Mouse (Mus musculus): Measurements from ENCODE around the gene Enthd1. TPM values are rescaled to one million over a fixed set of nuclear protein-coding genes. Genes with fewer than 3 reads are reported as not detected.
"Not testable (repeated sequence)": the region's sequence is repeated elsewhere in the genome, so short reads cannot be mapped to it uniquely, and the experiment has no call there.

Gene Enthd1
- not detected for total RNA-seq (2021)
- long read RNA-seq: 0 reads

DNA sequence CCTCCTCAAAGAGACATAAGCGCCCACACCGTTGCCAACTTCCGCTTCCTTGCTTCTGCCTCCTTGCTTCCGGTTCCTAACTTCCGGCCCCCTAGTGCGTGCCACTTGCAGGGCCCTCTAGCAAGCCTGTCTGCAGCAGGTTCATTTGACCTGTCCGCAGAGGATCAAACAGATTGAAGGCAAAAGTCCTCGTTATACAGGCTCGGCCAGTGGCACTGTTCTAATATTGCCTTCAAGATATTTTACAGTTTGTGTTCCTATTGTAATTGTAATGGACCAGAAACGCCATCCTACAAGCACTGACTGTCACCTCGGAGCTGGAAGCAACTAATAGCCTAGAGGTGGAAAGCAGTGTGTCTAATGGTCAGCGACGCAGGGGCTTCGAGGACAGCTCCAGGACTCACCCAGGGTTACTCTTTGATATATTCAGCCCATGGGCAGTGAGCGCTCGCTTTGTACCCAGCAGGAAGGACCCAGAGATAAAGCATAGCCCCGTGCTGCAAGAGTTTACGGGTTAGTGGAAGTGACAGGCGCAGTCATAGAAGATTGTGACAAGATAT is at the start of gene Enthd1:
TSS of gene Enthd1 (minus strand) at position 51 of the 560 bp plus-strand sequence.
- no peak for DNase-seq (ENCODE audit: low spot score in 2 of 2)

DNA sequence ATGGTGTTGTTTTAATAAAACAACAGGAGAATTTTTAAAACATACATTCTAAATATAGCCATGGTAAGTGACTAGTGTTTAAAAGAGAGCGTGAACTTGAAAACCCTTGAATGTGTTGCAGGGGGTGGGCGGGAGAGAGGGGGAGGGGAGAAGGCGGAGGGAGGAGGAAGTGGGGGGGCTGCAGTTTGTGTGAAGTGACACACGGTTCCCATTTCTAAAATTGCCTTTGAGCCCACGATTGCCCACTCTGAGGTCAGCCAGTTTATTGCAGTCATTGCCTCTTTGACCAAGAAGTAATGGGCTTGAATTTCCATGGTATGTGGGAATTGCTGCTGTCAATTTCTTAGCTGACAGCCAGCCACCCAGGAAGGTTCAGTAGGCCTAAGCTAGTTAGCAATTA is 48.9 kb upstream of the Enthd1 start:
- no peak for DNase-seq (ENCODE audit: low spot score in 2 of 2)

DNA sequence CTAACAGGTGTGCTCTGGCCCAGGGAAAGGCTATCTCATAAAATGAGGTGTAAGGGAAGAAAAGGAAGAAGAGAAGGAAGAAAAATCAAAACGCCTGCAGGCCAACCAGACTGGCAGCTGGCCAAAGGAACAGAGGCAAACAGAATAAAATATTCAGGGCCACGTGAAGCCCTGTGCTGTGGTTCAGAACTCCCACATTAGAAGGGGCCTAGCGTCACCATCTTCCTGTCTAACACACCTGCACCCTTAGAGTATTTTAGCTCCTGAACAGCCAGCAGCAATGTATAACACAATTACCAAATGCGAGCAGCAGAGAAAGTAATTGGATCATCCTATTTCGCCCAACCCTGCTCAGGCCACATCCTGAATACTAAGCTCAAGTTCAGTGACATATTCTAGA is 46.5 kb upstream of the Enthd1 start:
- DNase-seq (ENCODE audit: low spot score in 2 of 2): no peak

DNA sequence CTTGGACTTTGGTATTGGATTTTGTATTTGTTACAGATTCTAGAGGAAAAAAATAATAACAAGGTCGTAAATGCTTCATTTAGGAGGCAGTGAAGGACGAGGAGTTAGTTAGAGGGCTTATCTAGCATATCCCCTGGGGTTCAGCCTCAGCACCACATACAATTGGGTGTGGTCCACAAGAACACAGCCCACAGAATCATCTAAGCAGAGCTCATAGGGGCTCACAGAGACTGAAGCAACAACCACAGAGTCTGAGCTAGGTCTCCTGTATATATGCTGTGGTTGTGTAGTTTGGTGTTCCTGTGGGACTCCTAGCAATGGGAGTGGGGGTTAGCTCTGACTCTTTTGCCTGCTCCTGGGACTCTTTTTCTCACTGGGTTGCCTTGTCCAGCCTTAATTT is 45.4 kb upstream of the Enthd1 start:
- no peak for DNase-seq (ENCODE audit: low spot score in 2 of 2)

DNA sequence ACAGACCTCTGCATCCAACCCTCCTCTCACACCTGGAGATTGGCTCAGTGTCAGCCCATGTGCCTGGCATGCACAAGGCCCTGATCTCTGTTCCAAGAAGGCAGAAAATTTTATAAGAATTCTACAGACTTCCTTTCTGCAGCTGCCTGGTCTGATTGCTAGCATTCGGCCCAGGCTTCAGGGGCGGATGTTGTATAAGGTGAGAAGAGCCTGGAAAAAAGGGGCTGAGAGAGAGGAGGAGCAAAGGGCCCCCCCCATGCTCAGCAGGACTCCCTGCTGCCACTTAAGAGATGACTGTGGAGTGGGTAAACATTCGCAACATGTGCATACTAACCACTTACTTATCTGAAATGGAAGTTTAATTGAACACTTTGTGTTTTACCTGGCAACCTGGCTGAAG is 43.0 kb upstream of the Enthd1 start:
- no peak for DNase-seq (ENCODE audit: low spot score in 2 of 2)

DNA sequence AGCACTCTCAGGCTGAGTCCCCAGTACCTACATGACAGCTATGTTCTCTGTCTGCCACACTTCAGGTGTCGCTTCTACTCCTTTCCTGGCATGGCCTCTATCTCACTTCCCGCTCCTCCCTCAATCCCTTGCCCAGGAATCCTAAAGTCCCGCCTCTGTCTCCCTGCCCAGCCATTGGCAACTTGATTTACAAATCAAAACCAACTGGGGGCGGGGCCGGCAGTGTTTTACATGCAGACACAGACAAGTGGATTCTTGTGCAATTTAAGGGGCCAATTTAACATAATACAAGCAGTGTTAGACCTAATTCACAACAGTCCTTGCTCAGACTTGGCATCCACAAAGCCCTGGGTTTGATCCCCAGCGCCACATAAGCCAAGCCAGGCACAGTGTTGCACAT is 39.1 kb upstream of the Enthd1 start:
- DNase-seq (ENCODE audit: low spot score in 2 of 2): no peak

DNA sequence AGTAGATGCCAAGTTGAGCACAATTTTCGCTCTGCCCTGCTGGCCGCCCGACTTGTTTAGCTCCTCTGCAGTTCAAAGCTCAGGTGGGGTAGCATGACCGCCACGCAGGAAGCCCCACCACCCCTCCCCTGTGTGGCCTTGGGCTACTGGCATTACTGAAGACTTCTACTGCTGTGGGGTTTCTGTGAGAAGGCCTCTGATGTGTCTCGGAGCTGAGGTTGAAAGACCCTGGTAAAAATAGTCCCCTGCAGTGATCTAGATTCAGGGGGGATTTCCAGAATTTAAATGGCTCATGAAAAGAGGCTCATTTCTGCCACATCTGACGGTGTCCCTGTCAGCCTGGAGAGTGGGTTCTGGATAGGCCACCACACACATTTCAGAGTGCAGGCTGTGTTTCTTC is 37.5 kb upstream of the Enthd1 start:
- no peak for DNase-seq (ENCODE audit: low spot score in 2 of 2)

DNA sequence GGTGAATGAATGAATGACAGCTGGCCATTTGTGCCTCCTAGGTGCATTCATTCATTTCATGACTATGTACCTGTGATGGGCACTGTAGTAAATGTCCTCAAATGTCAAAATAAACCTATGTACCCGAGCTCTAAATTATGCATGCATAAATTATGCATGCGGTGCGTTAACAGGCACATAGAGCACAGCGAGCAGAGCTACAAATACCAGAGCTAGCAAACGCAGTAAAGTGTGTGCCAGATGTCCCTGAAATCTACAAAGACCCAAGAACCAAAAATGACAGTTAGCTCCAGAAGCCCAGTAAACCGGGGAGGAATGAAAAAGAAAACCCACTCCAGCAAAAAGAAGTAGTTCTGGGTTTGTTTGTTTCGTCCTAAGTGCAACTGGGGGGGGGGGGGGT is 36.5 kb upstream of the Enthd1 start:
- DNase-seq (ENCODE audit: low spot score in 2 of 2): no peak

DNA sequence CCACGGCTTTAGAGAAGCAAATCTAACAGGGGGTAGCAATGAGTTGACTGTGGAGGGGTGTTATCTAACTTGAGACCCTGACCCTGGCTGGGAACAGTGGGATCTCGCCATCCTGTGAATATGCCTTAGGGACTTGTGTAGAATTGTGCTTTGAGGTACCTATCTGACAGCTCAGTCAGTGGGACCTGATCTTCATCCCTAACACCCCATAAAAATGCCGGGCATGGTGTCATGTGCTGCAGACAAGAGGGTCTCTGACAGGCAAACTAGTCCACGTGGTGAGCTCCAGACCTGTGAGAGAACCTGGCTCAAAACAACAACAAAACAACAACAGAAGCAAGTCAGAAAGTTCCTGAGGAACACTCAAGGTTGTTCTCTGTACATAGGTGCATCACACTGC is 34.9 kb upstream of the Enthd1 start:
- DNase-seq (ENCODE audit: low spot score in 2 of 2): no peak

DNA sequence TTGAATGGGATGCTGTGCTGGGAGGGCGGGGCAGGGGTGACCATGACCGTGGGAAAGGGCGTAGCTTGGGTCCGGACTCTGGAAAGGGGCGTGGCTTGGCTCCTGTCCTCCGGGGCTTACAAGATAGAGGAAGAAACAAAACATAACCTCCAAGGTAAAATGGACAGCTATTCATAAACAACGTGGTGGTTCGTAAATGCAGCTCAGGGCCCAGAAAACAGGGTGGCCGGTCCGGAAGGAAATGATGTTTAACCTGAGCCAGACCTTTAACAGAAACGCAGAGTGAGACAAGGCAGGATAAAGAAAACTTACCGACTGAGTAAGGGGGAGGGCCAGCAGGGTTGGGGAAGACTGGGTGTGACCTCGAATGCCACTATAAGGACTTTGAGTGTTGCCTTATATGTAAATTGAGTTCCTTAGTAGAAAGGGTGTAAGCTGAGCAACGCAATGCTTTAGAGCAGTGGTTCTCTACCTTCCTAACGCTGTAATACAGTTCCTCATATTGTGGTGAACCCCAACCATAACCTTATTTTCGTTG is 34.3 kb upstream of the Enthd1 start:
- no peak for DNase-seq (ENCODE audit: low spot score in 2 of 2)

DNA sequence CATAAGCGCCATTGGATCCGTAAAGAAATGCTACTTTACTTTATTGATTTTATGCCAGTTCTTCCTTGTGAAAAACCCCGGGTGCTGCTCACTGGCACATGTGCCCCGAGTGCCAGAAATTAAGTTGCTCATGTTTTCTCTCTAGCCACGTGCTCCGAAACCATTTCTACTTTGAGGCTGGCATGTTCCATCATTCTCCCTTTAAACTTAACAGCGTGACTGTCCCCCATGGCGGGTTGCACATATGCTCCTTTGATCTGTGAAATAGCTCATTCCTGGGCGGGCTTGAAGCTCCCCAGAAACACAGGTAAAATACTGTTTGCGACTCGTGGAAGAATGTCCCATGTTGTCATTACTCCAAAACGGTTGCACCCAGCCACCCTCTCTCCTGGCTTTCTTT is 33.8 kb upstream of the Enthd1 start:
- no peak for DNase-seq (ENCODE audit: low spot score in 2 of 2)

DNA sequence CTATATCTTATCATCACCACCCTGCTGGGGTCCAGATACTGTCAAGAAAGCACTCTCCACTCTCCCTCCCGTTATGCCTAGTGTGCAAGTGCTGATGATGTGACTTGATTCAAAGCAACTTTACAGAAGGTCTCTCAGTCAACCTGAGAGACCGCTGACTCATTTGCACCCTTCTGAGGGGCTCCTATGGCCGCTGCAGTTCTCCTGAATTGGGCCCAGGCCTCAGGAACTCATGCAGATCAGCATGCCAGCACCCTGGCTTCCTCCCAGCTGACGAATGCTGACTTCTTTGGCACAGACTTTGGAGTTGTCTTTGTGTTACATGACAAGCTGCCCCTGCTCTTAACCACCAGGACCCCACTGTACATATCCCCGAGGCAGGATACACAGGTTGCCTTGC is 28.9 kb upstream of the Enthd1 start:
- no peak for DNase-seq (ENCODE audit: low spot score in 2 of 2)

DNA sequence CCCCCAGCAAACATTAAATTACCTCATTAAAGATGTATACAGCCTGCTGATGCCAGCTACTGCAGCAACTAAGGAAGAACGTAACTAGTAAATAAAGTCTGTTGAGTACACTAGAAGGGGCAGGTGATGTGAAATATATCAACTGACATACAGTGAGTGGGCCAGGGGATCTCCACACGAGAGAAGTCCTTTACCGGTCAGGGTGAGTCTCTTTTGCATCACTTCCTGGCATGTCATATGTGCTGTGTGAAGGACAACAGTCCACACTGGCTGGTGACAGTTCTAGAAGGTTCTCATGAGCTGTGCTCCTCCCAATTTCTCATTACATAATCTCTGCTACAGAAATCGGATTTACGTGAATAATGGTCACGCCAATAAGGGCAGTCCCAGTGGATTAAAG is 27.8 kb upstream of the Enthd1 start:
- DNase-seq (ENCODE audit: low spot score in 2 of 2): no peak

DNA sequence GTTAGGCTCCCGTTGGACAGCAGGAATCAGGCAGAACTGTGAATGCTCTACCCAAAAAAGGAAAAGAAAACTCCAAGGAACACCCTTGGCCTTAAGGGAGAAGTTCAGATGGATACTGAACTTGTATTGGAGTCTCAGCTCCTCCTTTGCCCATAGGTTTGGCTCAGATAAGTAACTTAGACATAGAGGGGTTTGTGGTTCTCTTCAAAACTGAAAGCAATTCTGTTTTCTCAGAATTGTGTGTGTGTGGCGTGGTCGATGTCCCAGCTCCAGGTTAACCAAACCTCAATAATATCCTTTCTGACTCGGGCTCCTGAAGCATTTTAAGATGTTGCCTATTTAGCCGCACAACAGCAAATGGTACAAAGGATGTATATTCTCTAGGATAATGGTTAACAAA is 25.7 kb upstream of the Enthd1 start:
- DNase-seq (ENCODE audit: low spot score in 2 of 2): no peak

DNA sequence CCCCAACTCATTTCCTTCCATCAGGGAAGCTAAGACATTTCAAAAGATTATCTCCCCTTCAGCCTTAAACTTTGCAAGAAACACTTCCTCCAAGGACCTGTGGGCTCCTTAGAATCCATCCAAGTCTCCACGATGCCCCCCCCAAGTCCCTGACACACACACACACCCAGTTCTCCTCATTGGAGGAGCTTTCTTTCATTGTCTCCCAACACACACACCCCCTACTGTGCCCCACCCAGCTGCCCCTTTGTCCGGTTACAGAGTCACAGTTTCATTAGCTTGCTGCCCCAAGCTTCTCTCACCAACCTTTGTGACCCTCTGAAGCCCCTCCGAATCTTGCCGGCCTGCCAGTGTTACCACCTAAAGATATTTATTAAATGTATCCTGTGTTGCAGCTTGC is 21.3 kb upstream of the Enthd1 start:
- DNase-seq (ENCODE audit: low spot score in 2 of 2): no peak

DNA sequence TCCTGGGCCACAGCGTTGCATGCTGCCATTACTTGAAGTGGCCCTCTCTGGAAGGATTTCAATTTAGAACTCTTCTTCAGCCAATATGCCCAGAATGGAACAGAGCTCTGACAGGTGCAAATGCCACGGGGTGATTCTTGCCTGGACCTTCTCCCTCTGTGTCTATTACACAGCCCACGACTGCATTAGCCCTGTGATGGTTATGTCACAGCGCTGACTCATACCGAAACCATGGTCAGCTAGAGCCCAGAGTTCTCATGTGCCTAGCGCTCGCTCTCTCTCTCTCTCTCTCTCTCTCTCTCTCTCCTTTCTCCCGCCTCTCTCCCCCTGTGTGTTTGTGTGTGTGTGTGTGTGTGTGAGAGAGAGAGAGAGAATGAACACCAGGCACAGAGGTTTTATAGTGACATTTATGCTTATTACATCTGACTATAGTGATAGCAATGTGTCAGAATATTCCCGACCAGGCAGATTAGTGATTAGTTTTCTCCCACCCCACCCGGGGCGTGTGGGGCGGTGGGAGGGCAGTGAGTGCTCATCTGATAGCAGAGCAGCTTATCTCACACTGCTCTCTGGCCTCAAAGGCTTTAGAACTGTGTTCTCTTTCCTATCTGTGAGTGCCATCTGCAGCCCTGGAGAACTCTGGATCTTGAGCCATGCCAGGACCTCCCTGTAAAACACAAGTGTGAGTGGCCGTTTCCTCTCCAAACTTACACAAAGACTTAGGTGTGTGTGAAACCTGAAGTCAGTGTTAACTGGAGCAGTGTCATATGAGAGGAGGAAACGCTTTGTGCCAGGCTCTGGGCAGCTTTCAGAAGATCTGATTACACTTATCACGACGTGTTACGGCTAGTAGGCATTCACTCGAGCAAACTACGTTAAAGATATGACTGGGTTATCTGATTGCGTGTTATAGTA is 17.9 kb upstream of the Enthd1 start:
- DNase-seq (ENCODE audit: low spot score in 2 of 2): no peak

DNA sequence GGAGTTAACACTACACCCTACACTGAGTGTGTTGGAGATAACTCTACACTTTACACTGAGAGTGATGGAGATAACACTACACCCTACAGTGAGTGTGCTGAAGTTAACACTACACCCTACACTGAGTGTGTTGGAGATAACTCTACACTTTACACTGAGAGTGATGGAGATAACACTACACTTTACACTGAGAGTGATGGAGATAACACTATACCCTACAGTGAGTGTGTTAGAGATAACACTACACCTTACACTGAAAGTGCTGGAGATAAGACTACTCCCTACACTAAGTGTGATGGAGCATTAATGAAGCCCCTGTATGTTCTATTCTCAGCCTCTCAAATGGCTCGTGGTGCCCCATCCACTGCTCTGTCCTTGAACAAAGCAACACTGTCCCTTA is 15.6 kb upstream of the Enthd1 start:
- DNase-seq (ENCODE audit: low spot score in 2 of 2): not testable (repeated sequence)

DNA sequence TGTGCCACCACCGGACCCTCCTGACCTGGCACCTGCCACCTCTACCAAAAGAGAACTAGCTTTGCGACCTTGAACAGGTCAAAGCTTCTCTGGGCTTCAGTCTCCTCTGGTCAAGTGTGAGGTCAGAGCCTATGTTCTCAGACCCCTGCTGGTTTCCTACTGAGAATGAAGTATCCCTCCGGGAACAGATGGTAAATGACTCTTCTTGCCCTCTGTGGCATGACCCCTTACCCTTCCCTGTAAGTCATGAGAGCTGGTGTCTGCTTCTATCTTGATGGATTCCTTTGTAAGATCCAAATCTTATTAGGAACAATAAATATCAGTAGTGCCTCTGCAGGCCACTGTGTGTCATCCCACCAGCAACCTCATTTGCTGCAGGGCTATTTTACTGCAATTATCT is 14.2 kb upstream of the Enthd1 start:
- DNase-seq (ENCODE audit: low spot score in 2 of 2): no peak

DNA sequence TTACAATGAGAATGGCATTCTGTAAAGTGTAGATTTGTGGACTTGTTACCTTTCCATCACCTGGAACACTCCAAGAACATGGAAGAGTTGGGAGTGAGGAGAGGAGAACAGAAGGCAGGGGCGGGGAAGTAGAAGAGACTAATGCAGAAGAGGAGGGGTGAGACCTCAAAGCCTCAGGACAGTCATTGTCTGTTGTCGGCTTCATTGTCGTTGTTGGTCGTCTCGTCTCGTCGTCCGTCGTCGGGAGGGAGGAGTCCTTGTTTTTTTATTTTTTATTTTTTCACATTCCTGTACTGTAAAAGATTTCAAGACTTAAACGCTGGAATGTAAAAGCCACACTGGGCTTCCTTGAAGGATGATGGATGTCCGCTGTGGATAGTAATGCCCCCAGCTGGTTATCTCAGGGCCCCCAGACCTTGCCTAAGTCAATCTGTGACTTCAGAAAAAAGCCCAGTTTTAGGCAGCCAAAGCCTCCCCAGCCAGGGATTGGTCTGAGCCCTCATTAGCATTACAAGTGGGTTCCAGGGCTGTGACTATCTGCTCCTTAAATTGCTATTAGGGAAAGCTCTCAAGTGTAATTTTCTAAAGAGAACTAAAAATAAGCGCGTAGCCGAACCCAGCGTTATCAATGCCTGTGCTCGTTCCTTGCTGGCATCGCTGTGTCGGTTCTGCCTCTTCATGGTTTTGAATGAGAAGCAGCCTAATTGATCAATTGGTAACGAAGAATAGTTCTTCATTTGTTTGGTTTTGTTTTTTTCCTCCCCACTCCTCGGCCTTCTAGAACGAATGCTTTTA is 12.4 kb upstream of the Enthd1 start:
- no peak for DNase-seq (ENCODE audit: low spot score in 2 of 2)

DNA sequence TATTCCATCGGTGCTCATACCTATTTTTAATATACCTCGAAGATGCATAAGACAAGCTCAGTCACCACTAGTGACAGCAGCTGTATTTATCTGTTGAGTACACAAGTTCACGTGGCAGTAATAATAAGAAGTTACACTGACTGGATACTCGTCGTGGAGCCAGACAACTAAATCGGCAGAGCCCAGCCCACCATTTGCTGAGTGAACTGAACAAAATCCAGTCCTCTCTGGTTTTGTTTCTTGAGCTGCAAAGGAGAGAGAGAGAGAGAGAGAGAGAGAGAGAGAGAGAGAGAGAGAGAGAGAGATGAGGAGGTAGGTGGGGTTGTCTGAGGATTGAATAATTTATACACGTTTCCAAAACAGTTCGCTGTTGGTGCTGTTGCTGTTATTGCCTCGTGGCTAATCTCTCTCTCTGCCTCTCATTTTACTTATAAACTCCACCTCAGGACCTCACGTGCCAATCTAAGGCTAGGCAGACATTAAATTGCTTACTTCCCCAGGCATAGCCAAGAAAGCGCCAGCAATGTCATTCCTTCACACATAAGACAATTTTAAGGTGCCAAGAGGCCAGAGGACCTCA is 11.5 kb upstream of the Enthd1 start:
- no peak for DNase-seq (ENCODE audit: low spot score in 2 of 2)

DNA sequence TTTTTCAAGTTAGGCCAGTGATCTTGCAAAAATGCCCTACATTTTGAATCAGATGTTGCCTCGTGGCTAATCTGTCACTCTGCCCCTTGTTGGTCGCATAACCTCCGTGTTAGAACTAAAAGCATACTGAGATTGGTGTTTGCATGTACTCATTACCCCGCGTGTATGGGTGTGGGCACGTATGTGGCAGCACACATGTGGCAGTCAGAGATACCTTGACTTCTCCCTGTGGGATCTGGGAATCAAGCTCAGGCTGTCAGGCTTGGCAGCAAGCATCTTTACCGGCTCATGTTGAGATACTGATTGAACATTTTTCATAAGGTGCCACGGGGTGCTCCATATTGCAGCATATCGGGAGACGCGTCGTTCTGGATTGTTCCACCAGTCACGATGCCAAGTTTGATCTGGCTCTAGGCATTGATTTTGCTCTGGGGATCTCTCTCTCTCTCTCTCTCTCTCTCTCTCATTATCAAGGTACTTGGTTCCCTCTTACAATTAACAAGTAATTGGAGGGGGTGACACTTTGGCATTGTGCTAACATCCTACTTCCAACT is 10.9 kb upstream of the Enthd1 start:
- DNase-seq (ENCODE audit: low spot score in 2 of 2): peak; percentile 22 to 23

Data from layer of hippocampus, postnatal 10 days (tissue).